ENCODE assay signal across 19 mouse cellular contexts in genomic region chr14:24142926-24143430, GRCm38 (mm10).
DNase-seq lines count a peak whose midpoint lies in the region; ATAC-seq lines count a peak whose summit lies in the region.
"Had no signal": no experiment of that assay in that cellular context is flagged by ENCODE, and none has a peak within 500 bp of the region (broad histone marks: within the 10 kb centered on the region; RNA-seq: fewer than 3 reads in every experiment).

No protein-coding gene starts in this region.

- H3K4me1 ChIP-seq in heart, embryonic 13.5 days, result peaks cover 35% of the 10 kb centered on the region
- peaks cover 13% of the 10 kb centered on the region for H3K4me1 ChIP-seq in embryonic facial prominence, embryonic 13.5 days
- H3K4me1 ChIP-seq in limb, embryonic 10.5 days, result peaks cover 10% of the 10 kb centered on the region; the same call in 1 of the 2 replicates
- no peaks in the 10 kb centered on the region for H3K4me1 ChIP-seq in forebrain, embryonic 14.5 days (ENCODE audit: control insufficient read depth, insufficient read depth, low read length)
- H3K4me1 ChIP-seq: limb, embryonic 12.5 days; megakaryocyte, embryonic 14.5 days had no signal

- H3K27ac ChIP-seq in heart, embryonic 13.5 days (replicated peaks), result 0 out of 2 replicates have a peak overlapping the region, but pooled peaks have one; percentile 20
- H3K27ac ChIP-seq in embryonic facial prominence, embryonic 13.5 days, result peak overlapping the region; percentile 40; the same call in 1 of the 2 replicates
- peak overlapping the region; percentile 31; the same call in 1 of the 2 replicates for H3K27ac ChIP-seq in limb, embryonic 10.5 days
- H3K27ac ChIP-seq in forebrain, embryonic 14.5 days (ENCODE audit: low read depth, low read length), result no peak overlapping the region
- H3K27ac ChIP-seq: heart, adult 2 months; limb, embryonic 12.5 days had no signal

- H3K9ac ChIP-seq in heart, embryonic 13.5 days, result no peak overlapping the region
- H3K9ac ChIP-seq in embryonic facial prominence, embryonic 13.5 days, result no peak overlapping the region
- H3K9ac ChIP-seq in forebrain, embryonic 14.5 days (ENCODE audit: low read length), result no peak overlapping the region
- H3K9ac ChIP-seq: limb, embryonic 12.5 days had no signal

- no peak overlapping the region for H3K4me3 ChIP-seq in heart, embryonic 13.5 days
- no peak overlapping the region for H3K4me3 ChIP-seq in embryonic facial prominence, embryonic 13.5 days
- no peak overlapping the region for H3K4me3 ChIP-seq in limb, embryonic 10.5 days
- H3K4me3 ChIP-seq in forebrain, embryonic 14.5 days (ENCODE audit: low read depth, low read length), result no peak overlapping the region
- H3K4me3 ChIP-seq: heart, adult 2 months; limb, embryonic 12.5 days; megakaryocyte, embryonic 14.5 days had no signal

- H3K9me3 ChIP-seq in heart, embryonic 13.5 days, result no peaks in the 10 kb centered on the region
- H3K9me3 ChIP-seq in embryonic facial prominence, embryonic 13.5 days, result no peaks in the 10 kb centered on the region
- no peaks in the 10 kb centered on the region for H3K9me3 ChIP-seq in limb, embryonic 10.5 days (replicated peaks)
- H3K9me3 ChIP-seq in forebrain, embryonic 14.5 days (replicated peaks; ENCODE audit: control insufficient read depth, low read length), result no peaks in the 10 kb centered on the region
- H3K9me3 ChIP-seq: limb, embryonic 12.5 days had no signal

- WGBS in heart, embryonic 13.5 days, result 73% methylated on average over 3 of the region's 3 CpGs
- WGBS in embryonic facial prominence, embryonic 13.5 days, result 70% methylated on average over 3 of the region's 3 CpGs
- WGBS in limb, embryonic 10.5 days, result 89% methylated on average over 3 of the region's 3 CpGs
- WGBS in forebrain, embryonic 14.5 days, result 95% methylated on average over 3 of the region's 3 CpGs

- no peak overlapping the region for H3K4me2 ChIP-seq in heart, embryonic 13.5 days
- no peak overlapping the region for H3K4me2 ChIP-seq in embryonic facial prominence, embryonic 13.5 days
- H3K4me2 ChIP-seq in forebrain, embryonic 14.5 days (ENCODE audit: low read length), result no peak overlapping the region
- H3K4me2 ChIP-seq: limb, embryonic 12.5 days had no signal

- H3K36me3 ChIP-seq in heart, embryonic 13.5 days, result peaks cover 87% of the 10 kb centered on the region
- H3K36me3 ChIP-seq in embryonic facial prominence, embryonic 13.5 days, result peaks cover 98% of the 10 kb centered on the region
- peaks cover 99% of the 10 kb centered on the region for H3K36me3 ChIP-seq in limb, embryonic 10.5 days
- H3K36me3 ChIP-seq in forebrain, embryonic 14.5 days (ENCODE audit: control insufficient read depth, insufficient read depth, low read length), result peaks cover 72% of the 10 kb centered on the region

- no peak for ATAC-seq in heart, embryonic 13.5 days (ENCODE audit: extremely low read depth, insufficient number of reproducible peaks, low FRiP score, low TSS enrichment)
- ATAC-seq in embryonic facial prominence, embryonic 13.5 days (ENCODE audit: insufficient number of reproducible peaks, insufficient read depth, low FRiP score, low TSS enrichment, low read depth), result no peak
- no peak for ATAC-seq in forebrain, embryonic 14.5 days
- ATAC-seq: hindbrain, embryonic 16.5 days; lung, postnatal 0 days had no signal

- no peaks in the 10 kb centered on the region for H3K27me3 ChIP-seq in heart, embryonic 13.5 days (replicated peaks)
- H3K27me3 ChIP-seq in embryonic facial prominence, embryonic 13.5 days, result no peaks in the 10 kb centered on the region
- H3K27me3 ChIP-seq in limb, embryonic 10.5 days (ENCODE audit: low read depth, poor library complexity, severe bottlenecking), result no peaks in the 10 kb centered on the region
- no peaks in the 10 kb centered on the region for H3K27me3 ChIP-seq in forebrain, embryonic 14.5 days (replicated peaks; ENCODE audit: control insufficient read depth, insufficient read depth, low read length)
- H3K27me3 ChIP-seq: limb, embryonic 12.5 days; megakaryocyte, embryonic 14.5 days had no signal

- no peak for DNase-seq in heart, adult 9 months (ENCODE audit: low spot score in 2 of 2)
- peak; percentile 60 for DNase-seq in ZHBTc4 (ENCODE audit: low read depth, low spot score)
- no peak for DNase-seq in limb, embryonic 10.5 days (ENCODE audit: low spot score)
- DNase-seq in cerebellum, adult 18-20 months, result no peak
- DNase-seq in forebrain, embryonic 14.5 days (ENCODE audit: low spot score), result no peak
- no peak for DNase-seq in neural tube, embryonic 10.5 days (ENCODE audit: extremely low spot score, low spot score)
- DNase-seq: adrenal gland, postnatal 25 days; cerebellum, postnatal 14 days; kidney, adult 18-20 months; kidney, postnatal 36 days; right cerebral cortex, postnatal 4 days; thymus, postnatal 14 days had no signal
